Mouse (Mus musculus) cortical plate, adult 2 months (tissue): ENCODE measurements around the gene Ick. TPM values are rescaled to one million over a fixed set of nuclear protein-coding genes. Genes with fewer than 3 reads are reported as not detected.
"Not testable (repeated sequence)": the region's sequence is repeated elsewhere in the genome, so short reads cannot be mapped to it uniquely, and the experiment has no call there.

Source experiments
- H3K27ac ChIP-seq: fragments of 200-500 bp; 2 replicates; pipeline ENCODE4 v1.5.1; 2012; ENCODE audit warnings: low read length, control low read depth, inconsistent platforms; ENCODE audit not compliant: insufficient read depth
- H3K4me1 ChIP-seq: fragments of 200-500 bp; 2 replicates; pipeline ENCODE4 v1.6.1; 2011; ENCODE audit warnings: low read length; ENCODE audit not compliant: control insufficient read depth, insufficient read depth
- H3K4me3 ChIP-seq: fragments of 200-500 bp; 2 replicates; pipeline ENCODE4 v1.5.1; 2011; ENCODE audit warnings: mild to moderate bottlenecking, low read length, control low read depth; ENCODE audit not compliant: insufficient read depth
- CTCF ChIP-seq: fragments of 200-500 bp; IDR thresholded peaks from 2 replicates; pipeline ENCODE4 v1.5.1; 2011; ENCODE audit warnings: mild to moderate bottlenecking, control low read depth, low read length; ENCODE audit not compliant: insufficient read depth; ENCODE audit errors: extremely low read depth
- POLR2A ChIP-seq: fragments of 200-500 bp; IDR thresholded peaks from 2 replicates; pipeline ENCODE4 v1.6.1; 2011; ENCODE audit warnings: mild to moderate bottlenecking, low read length, control low read depth; ENCODE audit not compliant: insufficient read depth; ENCODE audit errors: extremely low read depth
- polyA plus RNA-seq: library from polyadenylated mRNA; depleted of rRNA; stranded (reverse); fragments of >200 nt; gene quantifications from 2 replicates; pipeline ENCODE4 v1.2.3, GENCODE M21; 2012

The Ick gene
- polyA plus RNA-seq, 1 experiment = 19.1 TPM

DNA sequence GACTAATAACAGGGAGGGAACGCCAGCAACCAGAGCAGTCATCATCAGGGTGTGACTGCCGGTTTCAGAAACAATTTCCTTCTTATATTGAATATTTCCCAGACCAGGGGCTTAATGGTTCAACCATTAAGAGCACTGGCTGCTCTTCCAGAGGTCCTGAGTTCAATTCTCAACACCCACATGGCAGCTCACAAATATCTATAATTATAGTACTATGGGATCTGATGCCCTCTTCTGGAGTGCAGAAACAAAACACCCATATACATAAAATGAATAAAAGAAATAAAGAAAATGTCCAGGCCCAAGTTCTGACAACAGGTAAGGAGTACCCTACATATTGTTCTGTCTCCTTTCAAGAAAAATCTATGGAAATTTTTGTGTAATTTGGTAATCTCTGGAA lies 70.1 kb downstream of the Ick start:
- Histone ChIP-seq H3K4me3 (no peak overlapping the region), H3K4me1 (no peaks in the 10 kb centered on the region), H3K27ac (no peak overlapping the region)
- TF ChIP-seq POLR2A (no peak), CTCF (no peak)

- H3K4me1 ChIP-seq, H3K27ac ChIP-seq, H3K4me3 ChIP-seq: not testable (repeated sequence)
Observed at GRCm38 (mm10) chr9:78182474-78182873, 73.5 kb downstream of the Ick start, which contains the start of gene Gsta4. TSS of gene Gsta4 (plus strand) at chr9:78182774.

GRCm38 (mm10) chr9:78185686-78186085 lies 76.7 kb downstream of the Ick start:
- Histone ChIP-seq H3K4me3 (no peak overlapping the region), H3K4me1 (0 out of 2 replicates have a peak, but pooled peaks cover 2% of the 10 kb centered on the region), H3K27ac (no peak overlapping the region)
- TF ChIP-seq CTCF (no peak), POLR2A (no peak)

DNA sequence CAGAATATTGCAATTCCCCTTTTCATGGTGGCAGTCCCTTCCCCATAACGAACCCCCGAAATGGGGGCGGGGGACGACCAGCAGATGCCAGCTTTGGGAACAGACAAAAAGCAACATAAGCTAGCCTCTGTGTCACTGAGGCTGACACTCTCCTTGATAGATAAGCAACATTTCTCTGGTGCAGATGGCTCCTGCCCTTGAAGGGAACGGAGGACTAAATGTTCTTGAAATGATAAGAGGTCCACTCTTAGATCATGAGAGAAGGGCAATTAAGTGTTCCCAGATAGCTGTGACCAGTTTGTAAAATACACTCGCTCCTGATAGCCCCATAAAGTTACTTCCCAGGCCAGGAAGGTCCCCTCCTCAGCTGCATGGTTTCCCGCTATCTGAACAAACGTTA lies 79.9 kb downstream of the Ick start:
- TF ChIP-seq CTCF (no peak), POLR2A (no peak)
- H3K27ac ChIP-seq = no peak overlapping the region
- H3K4me3 ChIP-seq = no peak overlapping the region
- H3K4me1 ChIP-seq = 0 out of 2 replicates have a peak, but pooled peaks cover 2% of the 10 kb centered on the region

DNA sequence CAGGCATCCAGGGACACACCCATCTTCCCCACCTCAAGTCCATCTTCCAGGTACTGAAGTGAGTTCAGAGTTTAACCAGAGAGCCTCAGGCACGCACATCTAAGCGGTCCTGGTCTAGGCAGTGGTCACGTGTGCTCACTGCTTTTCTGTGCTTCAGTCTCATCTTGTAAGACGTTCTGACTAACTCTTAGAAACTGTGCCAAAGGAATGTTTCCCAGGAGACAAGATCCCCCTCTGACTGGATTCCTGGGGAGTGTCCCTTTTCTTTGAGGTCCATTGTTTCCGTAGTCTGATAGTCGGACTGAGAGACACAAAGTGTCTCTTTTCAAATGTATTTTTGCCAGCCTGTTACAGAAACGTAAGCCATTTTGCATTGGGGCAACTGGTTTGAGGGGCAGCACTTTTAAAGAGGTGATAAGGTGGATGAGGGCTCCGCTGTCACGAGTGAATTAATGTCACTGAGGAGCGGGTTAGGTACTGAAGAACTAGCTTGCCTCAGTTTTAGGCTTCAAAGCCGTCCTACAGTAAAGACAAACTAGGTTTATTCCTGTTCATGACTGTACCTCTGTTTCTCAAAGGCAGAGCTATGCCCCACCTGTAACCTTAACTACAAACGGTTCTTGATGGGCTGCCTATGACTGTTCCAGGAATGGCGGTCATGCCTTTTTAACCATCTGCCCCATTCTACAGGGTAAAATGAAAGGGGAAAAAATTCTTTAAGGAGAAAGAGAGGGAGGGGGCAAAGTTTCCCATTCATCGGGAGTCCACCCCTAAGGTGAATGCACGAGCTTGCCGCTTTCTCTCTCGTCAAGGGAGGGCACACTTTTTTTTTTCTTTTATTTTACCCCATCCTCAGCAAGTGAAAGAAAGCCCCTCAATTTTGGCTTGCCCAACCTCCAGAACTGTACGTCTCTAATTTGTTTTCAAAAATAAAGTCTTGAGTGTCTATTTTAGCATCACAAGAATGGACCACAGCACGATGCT lies 82.0 kb downstream of the Ick start:
- Histone ChIP-seq H3K27ac (no peak overlapping the region), H3K4me3 (peak overlapping the region; percentile 57; the same call in 1 of the 2 replicates), H3K4me1 (0 out of 2 replicates have a peak, but pooled peaks cover 4% of the 10 kb centered on the region)
- no peak for TF ChIP-seq POLR2A
- no peak for TF ChIP-seq CTCF

DNA sequence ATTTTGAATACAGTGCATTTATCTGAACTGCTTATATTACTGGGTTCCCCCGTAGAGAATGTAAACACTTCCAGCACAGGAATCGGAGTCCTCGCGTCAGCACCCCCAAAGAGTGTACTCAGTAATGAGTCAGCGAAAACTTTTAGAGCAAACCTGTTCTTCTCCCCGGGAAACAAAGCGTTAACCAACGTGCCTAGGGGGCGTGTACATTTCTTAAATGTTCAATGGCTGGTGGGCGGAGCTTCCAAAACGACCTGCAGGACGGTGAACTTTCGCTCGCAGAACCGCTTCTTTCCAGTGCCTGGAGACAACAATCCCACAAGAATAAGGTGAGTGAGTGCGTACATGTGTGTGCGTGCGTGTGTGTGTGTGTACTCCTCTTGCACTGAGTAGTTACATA lies 82.7 kb downstream of the Ick start:
- Histone ChIP-seq H3K4me1 (0 out of 2 replicates have a peak, but pooled peaks cover 4% of the 10 kb centered on the region), H3K4me3 (peak overlapping the region; percentile 57), H3K27ac (no peak overlapping the region)
- TF ChIP-seq CTCF (no peak), POLR2A (peak; percentile 57; the same call in 1 of the 2 replicates)

- Histone ChIP-seq H3K27ac (no peak overlapping the region), H3K4me1 (0 out of 2 replicates have a peak, but pooled peaks cover 4% of the 10 kb centered on the region), H3K4me3 (no peak overlapping the region)
- peak; percentile 64; the same call in 1 of the 2 replicates for TF ChIP-seq CTCF
- TF ChIP-seq POLR2A = no peak
Observed at GRCm38 (mm10) chr9:78193902-78194597, 85.1 kb downstream of the Ick start.

GRCm38 (mm10) chr9:78195034-78195433 lies 86.0 kb downstream of the Ick start:
- H3K27ac ChIP-seq = no peak overlapping the region
- H3K4me3 ChIP-seq = no peak overlapping the region
- TF ChIP-seq POLR2A (no peak), CTCF (no peak)
- H3K4me1 ChIP-seq = 0 out of 2 replicates have a peak, but pooled peaks cover 4% of the 10 kb centered on the region

DNA sequence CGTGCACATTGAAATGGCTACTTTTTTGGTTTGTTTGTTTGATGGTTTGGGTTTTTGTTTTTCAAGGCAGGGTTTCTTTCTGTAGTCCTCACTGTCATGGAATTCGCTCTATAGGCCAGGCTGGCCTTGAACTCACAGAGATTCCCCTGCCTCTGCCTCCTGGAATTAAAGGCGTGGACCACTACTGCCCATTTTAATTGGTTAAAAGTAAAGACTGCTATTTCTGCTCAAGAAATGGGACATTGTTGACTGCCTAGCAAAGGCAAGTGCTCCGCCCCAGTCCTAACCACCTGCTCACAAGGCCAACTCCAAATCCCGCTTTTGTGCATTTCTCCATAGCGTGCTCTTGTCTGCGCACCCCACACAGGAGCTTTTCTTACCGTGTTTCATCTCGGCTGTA lies 88.8 kb downstream of the Ick start:
- no peak overlapping the region for H3K4me3 ChIP-seq
- 0 out of 2 replicates have a peak, but pooled peaks cover 2% of the 10 kb centered on the region for H3K4me1 ChIP-seq
- TF ChIP-seq POLR2A (no peak), CTCF (no peak)
- H3K27ac ChIP-seq = no peak overlapping the region
